Mouse (Mus musculus) cerebellum, adult 9-10 months (tissue): ENCODE measurements around the gene Adamts16.
"Not testable (repeated sequence)": the region's sequence is repeated elsewhere in the genome, so short reads cannot be mapped to it uniquely, and the experiment has no call there.

ENCODE experiments used
- DNase-seq: peaks from one replicate; pipeline ENCODE4 v3.0.0; 2022

Gene Adamts16

GRCm38 (mm10) chr13:70841421-70841904 is at the start of gene Adamts16:
TSS of gene Adamts16 (minus strand) at chr13:70841811.
- no peak for DNase-seq

- no peak for DNase-seq
Observed at GRCm38 (mm10) chr13:70887136-70887535, 45.5 kb upstream of the Adamts16 start.

GRCm38 (mm10) chr13:70885006-70885405 is 43.4 kb upstream of the Adamts16 start:
- DNase-seq, result no peak

GRCm38 (mm10) chr13:70883891-70884890 is 42.6 kb upstream of the Adamts16 start:
- DNase-seq, result peak; percentile 53

- not testable (repeated sequence) for DNase-seq
Observed at GRCm38 (mm10) chr13:70879971-70880370, 38.4 kb upstream of the Adamts16 start.

GRCm38 (mm10) chr13:70877550-70877913 is 35.9 kb upstream of the Adamts16 start:
- no peak for DNase-seq

- no peak for DNase-seq
Observed at GRCm38 (mm10) chr13:70876648-70877549, 35.3 kb upstream of the Adamts16 start.

- no peak for DNase-seq
Observed at GRCm38 (mm10) chr13:70875411-70875949, 33.9 kb upstream of the Adamts16 start.

GRCm38 (mm10) chr13:70874741-70875140 is 33.1 kb upstream of the Adamts16 start:
- no peak for DNase-seq

- DNase-seq, result not testable (repeated sequence)
Observed at GRCm38 (mm10) chr13:70873851-70874250, 32.2 kb upstream of the Adamts16 start.

GRCm38 (mm10) chr13:70871049-70871448 is 29.4 kb upstream of the Adamts16 start:
- no peak for DNase-seq

GRCm38 (mm10) chr13:70866971-70867625 is 25.5 kb upstream of the Adamts16 start:
- no peak for DNase-seq

GRCm38 (mm10) chr13:70865867-70866266 is 24.3 kb upstream of the Adamts16 start:
- no peak for DNase-seq

GRCm38 (mm10) chr13:70862162-70862908 is 20.7 kb upstream of the Adamts16 start:
- DNase-seq, result no peak

- no peak for DNase-seq
Observed at GRCm38 (mm10) chr13:70853601-70854000, 12.0 kb upstream of the Adamts16 start.

GRCm38 (mm10) chr13:70846933-70847332 is 5.3 kb upstream of the Adamts16 start:
- no peak for DNase-seq

- DNase-seq, result no peak
Observed at GRCm38 (mm10) chr13:70845526-70845925, 3.9 kb upstream of the Adamts16 start.

- no peak for DNase-seq
Observed at GRCm38 (mm10) chr13:70842126-70842525, 515 bp upstream of the Adamts16 start.

- DNase-seq, result peak; percentile 62
Observed at GRCm38 (mm10) chr13:70840161-70840560, 1.4 kb downstream of the Adamts16 start.

- no peak for DNase-seq
Observed at GRCm38 (mm10) chr13:70837571-70837970, 4.0 kb downstream of the Adamts16 start.

GRCm38 (mm10) chr13:70836246-70836645 is 5.4 kb downstream of the Adamts16 start:
- no peak for DNase-seq
